Mouse (Mus musculus): Measurements from ENCODE around the gene Crtc1.

DNA sequence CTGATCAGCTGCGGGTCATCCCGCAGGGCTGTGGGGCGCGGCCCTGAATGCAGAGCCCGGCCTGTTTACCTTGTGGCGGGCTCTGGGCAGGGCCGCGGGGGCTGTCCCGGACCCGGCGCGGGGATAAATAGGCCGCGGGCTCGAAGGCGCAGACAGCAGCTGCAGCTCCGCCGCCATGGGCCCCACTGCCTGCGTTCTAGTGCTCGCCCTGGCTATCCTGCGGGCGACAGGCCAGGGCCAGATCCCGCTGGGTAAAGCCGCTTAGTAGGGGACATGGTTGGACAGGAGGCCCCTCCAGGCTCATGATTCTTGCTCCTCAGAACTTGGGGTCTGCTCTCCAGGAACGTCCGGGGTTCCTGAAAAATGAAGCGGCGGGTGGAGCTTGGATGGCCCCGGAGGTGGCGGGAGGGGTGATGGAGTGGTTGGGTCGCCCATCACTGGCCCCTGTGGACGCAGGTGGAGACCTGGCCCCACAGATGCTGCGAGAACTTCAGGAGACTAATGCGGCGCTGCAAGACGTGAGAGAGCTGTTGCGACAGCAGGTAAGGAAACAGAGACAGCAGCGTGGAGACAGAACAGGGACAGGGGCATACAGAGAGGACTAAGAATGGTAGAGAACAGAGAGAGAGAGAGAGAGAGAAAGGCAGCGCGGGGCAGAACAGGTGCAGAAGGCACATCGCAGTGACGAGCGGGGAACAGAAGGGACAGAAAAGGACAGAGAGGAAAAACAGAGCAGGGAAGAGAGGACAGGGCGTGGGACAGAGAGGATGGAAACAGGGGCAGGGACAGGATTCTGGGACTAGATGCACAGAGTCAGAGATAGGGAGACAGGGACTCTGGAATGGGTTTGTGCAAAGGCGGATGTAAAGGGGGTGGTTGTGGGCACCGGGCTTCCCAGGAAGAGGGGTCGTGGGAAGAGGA is 65.7 kb downstream of the Crtc1 start, which contains the start of gene Comp:
- no peak for TF ChIP-seq POLR2A (IDR thresholded peaks at IDR 0.05; ENCODE audit: low read depth, low read length)
- TF ChIP-seq CTCF (conservative IDR thresholded peaks at IDR 0.05; ENCODE audit: insufficient read depth, insufficient read length, low read depth, low read length) = no peak

Data from kidney, adult 2 months (tissue).